Mouse (Mus musculus) stomach, embryonic 16.5 days (tissue): ENCODE measurements around the gene Epgn. TPM values are rescaled to one million over a fixed set of nuclear protein-coding genes. Genes with fewer than 3 reads are reported as not detected.

Experiments
- ATAC-seq: fragments of 200-750 bp; cut with Nextera tagmentation; 2 replicates; pipeline ENCODE4 v1.8.0; 2017; ENCODE audit warnings: moderate number of reproducible peaks, moderate TSS enrichment; ENCODE audit not compliant: insufficient read depth, low FRiP score
- H3K27ac ChIP-seq: fragments of 300-500 bp; sonication (generic); 2 replicates; pipeline ENCODE4 v1.5.1; 2014; ENCODE audit warnings: low read length
- H3K27me3 ChIP-seq: fragments of 300-500 bp; sonication (generic); 2 replicates; pipeline ENCODE4 v1.6.1; 2014; ENCODE audit warnings: low read length, control low read depth, mixed read lengths; ENCODE audit not compliant: control insufficient read depth, insufficient read depth
- H3K36me3 ChIP-seq: fragments of 300-500 bp; sonication (generic); 2 replicates; pipeline ENCODE4 v1.6.1; 2014; ENCODE audit warnings: low read length; ENCODE audit not compliant: control insufficient read depth, insufficient read depth
- H3K4me1 ChIP-seq: fragments of 300-500 bp; sonication (generic); 2 replicates; pipeline ENCODE4 v1.6.1; 2014; ENCODE audit warnings: low read length, control low read depth, mixed read lengths; ENCODE audit not compliant: control insufficient read depth, insufficient read depth
- H3K4me2 ChIP-seq: fragments of 300-500 bp; sonication (generic); 2 replicates; pipeline ENCODE4 v1.6.1; 2014; ENCODE audit warnings: low read depth, low read length, mixed read lengths
- H3K4me3 ChIP-seq: fragments of 300-500 bp; sonication (generic); replicated peaks from 2 replicates; pipeline ENCODE4 v1.5.1; 2014; ENCODE audit warnings: mild to moderate bottlenecking, low read length
- H3K9ac ChIP-seq: fragments of 300-500 bp; sonication (generic); 2 replicates; pipeline ENCODE4 v1.6.1; 2014; ENCODE audit warnings: low read length
- H3K9me3 ChIP-seq: fragments of 300-500 bp; sonication (generic); replicated peaks from 2 replicates; pipeline ENCODE4 v1.6.1; 2016; ENCODE audit warnings: low read length, control low read depth; ENCODE audit not compliant: control insufficient read depth
- WGBS: fragments of 180-500 bp; shearing (Covaris S2); extraction: QIAGEN DNeasy Blood & Tissue Kit; methylation state at CpG from one replicate; pipeline ENCODE4 v1.1.7; 2014; 5-methylcytosine and 5-hydroxymethylcytosine counted together
- polyA plus RNA-seq: library from polyadenylated mRNA; unstranded; fragments of >200 nt; fragmentation: Nextera tagmentation; extraction: Ambion mirVana; gene quantifications from 2 replicates; pipeline ENCODE4 v1.2.1, GENCODE M21; 2015

Gene Epgn
- polyA plus RNA-seq, result not detected in 2 replicates

- no peak for ATAC-seq
- Histone ChIP-seq H3K27ac (no peak within 1 kb of the TSS; the same call in 1 of the 2 replicates), H3K36me3 (no peaks in the 10 kb centered on the region), H3K27me3 (no peaks in the 10 kb centered on the region), H3K9me3 (no peaks in the 10 kb centered on the region), H3K4me3 (no peak within 1 kb of the TSS), H3K4me1 (no peaks in the 10 kb centered on the region), H3K9ac (no peak within 1 kb of the TSS), H3K4me2 (no peak within 1 kb of the TSS)
- WGBS, result 78% methylated on average over 6 of the region's 6 CpGs
These were observed at the start of gene Epgn for GRCm38 (mm10) chr5:91027164-91027563. Gene Epgn (plus strand): TSS chr5:91027464.

GRCm38 (mm10) chr5:90980297-90980696 lies 47.0 kb upstream of the Epgn start:
- H3K4me3 ChIP-seq, result no peak overlapping the region
- no peak overlapping the region for H3K9ac ChIP-seq
- H3K9me3 ChIP-seq, result no peaks in the 10 kb centered on the region
- H3K4me2 ChIP-seq, result no peak overlapping the region
- no peaks in the 10 kb centered on the region for H3K36me3 ChIP-seq
- no peak overlapping the region for H3K27ac ChIP-seq
- 76% methylated on average over 7 of the region's 7 CpGs for WGBS
- no peaks in the 10 kb centered on the region for H3K4me1 ChIP-seq
- H3K27me3 ChIP-seq, result no peaks in the 10 kb centered on the region
- ATAC-seq, result no peak

- no peak overlapping the region for H3K4me2 ChIP-seq
- ATAC-seq, result no peak
- H3K4me1 ChIP-seq, result no peaks in the 10 kb centered on the region
- no peak overlapping the region for H3K9ac ChIP-seq
- H3K36me3 ChIP-seq, result no peaks in the 10 kb centered on the region
- no peak overlapping the region for H3K27ac ChIP-seq
- 50% methylated on average over 5 of the region's 5 CpGs for WGBS
- H3K9me3 ChIP-seq, result no peaks in the 10 kb centered on the region
- H3K4me3 ChIP-seq, result no peak overlapping the region
- no peaks in the 10 kb centered on the region for H3K27me3 ChIP-seq
These were observed 39.7 kb upstream of the Epgn start for GRCm38 (mm10) chr5:90987605-90988004.

- Histone ChIP-seq H3K4me1 (no peaks in the 10 kb centered on the region), H3K4me3 (no peak overlapping the region), H3K9me3 (no peaks in the 10 kb centered on the region), H3K27me3 (no peaks in the 10 kb centered on the region), H3K27ac (no peak overlapping the region), H3K4me2 (no peak overlapping the region), H3K9ac (no peak overlapping the region), H3K36me3 (no peaks in the 10 kb centered on the region)
- WGBS, result 79% methylated on average over 3 of the region's 3 CpGs
- ATAC-seq, result no peak
These were observed 39.1 kb upstream of the Epgn start for GRCm38 (mm10) chr5:90988149-90988548.

- H3K36me3 ChIP-seq, result no peaks in the 10 kb centered on the region
- H3K9ac ChIP-seq, result no peak overlapping the region
These were observed 38.7 kb upstream of the Epgn start for GRCm38 (mm10) chr5:90988592-90988991.

GRCm38 (mm10) chr5:90999942-91000341 lies 27.3 kb upstream of the Epgn start:
- H3K4me2 ChIP-seq, result no peak overlapping the region
- no peaks in the 10 kb centered on the region for H3K9me3 ChIP-seq
- H3K4me1 ChIP-seq, result no peaks in the 10 kb centered on the region
- ATAC-seq, result no peak
- H3K4me3 ChIP-seq, result no peak overlapping the region
- no peaks in the 10 kb centered on the region for H3K27me3 ChIP-seq
- H3K36me3 ChIP-seq, result no peaks in the 10 kb centered on the region
- no peak overlapping the region for H3K9ac ChIP-seq
- WGBS, result 89% methylated on average over 8 of the region's 8 CpGs
- no peak overlapping the region for H3K27ac ChIP-seq

More at GRCm38 (mm10) chr5:90988592-90988991, 38.7 kb upstream of the Epgn start:
- ATAC-seq, result no peak
- Histone ChIP-seq H3K4me3 (no peak overlapping the region), H3K4me2 (no peak overlapping the region), H3K27ac (no peak overlapping the region), H3K4me1 (no peaks in the 10 kb centered on the region), H3K9me3 (no peaks in the 10 kb centered on the region), H3K27me3 (no peaks in the 10 kb centered on the region)
- WGBS, result 88% methylated on average over 4 of the region's 4 CpGs

GRCm38 (mm10) chr5:91015216-91015615 lies 12.0 kb upstream of the Epgn start:
- WGBS, result 72% methylated on average over 10 of the region's 10 CpGs
- no peak for ATAC-seq

GRCm38 (mm10) chr5:91023114-91023513 lies 4.2 kb upstream of the Epgn start:
- Histone ChIP-seq H3K9me3 (no peaks in the 10 kb centered on the region), H3K9ac (no peak overlapping the region), H3K36me3 (no peaks in the 10 kb centered on the region), H3K27ac (no peak overlapping the region), H3K4me1 (no peaks in the 10 kb centered on the region), H3K4me3 (no peak overlapping the region), H3K27me3 (no peaks in the 10 kb centered on the region), H3K4me2 (no peak overlapping the region)
- no peak for ATAC-seq
- 84% methylated on average over 8 of the region's 8 CpGs for WGBS

More at GRCm38 (mm10) chr5:91015216-91015615, 12.0 kb upstream of the Epgn start:
- Histone ChIP-seq H3K27ac (no peak overlapping the region), H3K4me1 (no peaks in the 10 kb centered on the region), H3K27me3 (no peaks in the 10 kb centered on the region), H3K4me3 (no peak overlapping the region), H3K9me3 (no peaks in the 10 kb centered on the region), H3K4me2 (no peak overlapping the region), H3K36me3 (no peaks in the 10 kb centered on the region), H3K9ac (no peak overlapping the region)

- no peaks in the 10 kb centered on the region for H3K27me3 ChIP-seq
- WGBS, result 44% methylated on average over 1 of the region's 1 CpGs
- no peak overlapping the region for H3K4me2 ChIP-seq
- H3K36me3 ChIP-seq, result no peaks in the 10 kb centered on the region
- H3K9me3 ChIP-seq, result no peaks in the 10 kb centered on the region
- peak; percentile 74; the same call in 1 of the 2 replicates for ATAC-seq
- H3K27ac ChIP-seq, result no peak overlapping the region; the same call in 1 of the 2 replicates
- no peak overlapping the region for H3K4me3 ChIP-seq
- no peaks in the 10 kb centered on the region for H3K4me1 ChIP-seq
- no peak overlapping the region for H3K9ac ChIP-seq
These were observed 576 bp downstream of the Epgn start for GRCm38 (mm10) chr5:91027840-91028239.

GRCm38 (mm10) chr5:91030629-91031028 lies 3.4 kb downstream of the Epgn start:
- no peak overlapping the region for H3K9ac ChIP-seq
- H3K4me1 ChIP-seq, result no peaks in the 10 kb centered on the region
- no peaks in the 10 kb centered on the region for H3K9me3 ChIP-seq
- ATAC-seq, result no peak
- no peaks in the 10 kb centered on the region for H3K27me3 ChIP-seq
- H3K4me2 ChIP-seq, result no peak overlapping the region
- 86% methylated on average over 2 of the region's 2 CpGs for WGBS
- H3K4me3 ChIP-seq, result no peak overlapping the region
- no peak overlapping the region for H3K27ac ChIP-seq
- no peaks in the 10 kb centered on the region for H3K36me3 ChIP-seq
